Mouse (Mus musculus) heart, embryonic 13.5 days (tissue): ENCODE results near the gene Zfc3h1. TPM values are rescaled to one million over a fixed set of nuclear protein-coding genes. Genes with fewer than 3 reads are reported as not detected.

Experiments
- ATAC-seq: fragments of 200-750 bp; cut with Nextera tagmentation; 2 replicates; pipeline ENCODE4 v1.8.0; 2017; ENCODE audit warnings: moderate TSS enrichment; ENCODE audit not compliant: insufficient number of reproducible peaks, low FRiP score, low TSS enrichment; ENCODE audit errors: extremely low read depth
- H3K27ac ChIP-seq: fragments of 300-500 bp; sonication (generic); replicated peaks from 2 replicates; pipeline ENCODE4 v1.5.1; 2015; ENCODE audit warnings: moderate library complexity, mild to moderate bottlenecking, inconsistent platforms
- H3K27me3 ChIP-seq: fragments of 300-500 bp; sonication (generic); replicated peaks from 2 replicates; pipeline ENCODE4 v1.6.1; 2015; ENCODE audit warnings: mild to moderate bottlenecking, inconsistent platforms
- H3K36me3 ChIP-seq: fragments of 300-500 bp; sonication (generic); 2 replicates; pipeline ENCODE4 v1.6.1; 2015; ENCODE audit warnings: mild to moderate bottlenecking, inconsistent platforms
- H3K4me1 ChIP-seq: fragments of 300-500 bp; sonication (generic); 2 replicates; pipeline ENCODE4 v1.6.1; 2015; ENCODE audit warnings: inconsistent platforms
- H3K4me2 ChIP-seq: fragments of 300-500 bp; sonication (generic); 2 replicates; pipeline ENCODE4 v1.6.1; 2015; ENCODE audit warnings: inconsistent platforms, mild to moderate bottlenecking, moderate library complexity
- H3K4me3 ChIP-seq: fragments of 300-500 bp; sonication (generic); 2 replicates; pipeline ENCODE4 v1.5.1; 2015; ENCODE audit warnings: moderate library complexity, mild to moderate bottlenecking, inconsistent platforms
- H3K9ac ChIP-seq: fragments of 300-500 bp; sonication (generic); 2 replicates; pipeline ENCODE4 v1.6.1; 2015; ENCODE audit warnings: inconsistent platforms, mild to moderate bottlenecking, moderate library complexity
- H3K9me3 ChIP-seq: fragments of 300-500 bp; sonication (generic); 2 replicates; pipeline ENCODE4 v1.6.1; 2016; ENCODE audit warnings: inconsistent platforms
- WGBS: fragments of 180-500 bp; shearing (Covaris S2); methylation state at CpG from one replicate; pipeline ENCODE4 v1.1.7; 2015; ENCODE audit warnings: mixed read lengths; 5-methylcytosine and 5-hydroxymethylcytosine counted together
- polyA plus RNA-seq: library from polyadenylated mRNA; unstranded; fragments of >200 nt; fragmentation: Nextera tagmentation; extraction: Ambion mirVana; gene quantifications from 2 replicates; pipeline ENCODE4 v1.2.1, GENCODE M21; 2015

Zfc3h1 gene
- polyA plus RNA-seq, 1 experiment from 2014 or later, result 12.3 TPM

DNA sequence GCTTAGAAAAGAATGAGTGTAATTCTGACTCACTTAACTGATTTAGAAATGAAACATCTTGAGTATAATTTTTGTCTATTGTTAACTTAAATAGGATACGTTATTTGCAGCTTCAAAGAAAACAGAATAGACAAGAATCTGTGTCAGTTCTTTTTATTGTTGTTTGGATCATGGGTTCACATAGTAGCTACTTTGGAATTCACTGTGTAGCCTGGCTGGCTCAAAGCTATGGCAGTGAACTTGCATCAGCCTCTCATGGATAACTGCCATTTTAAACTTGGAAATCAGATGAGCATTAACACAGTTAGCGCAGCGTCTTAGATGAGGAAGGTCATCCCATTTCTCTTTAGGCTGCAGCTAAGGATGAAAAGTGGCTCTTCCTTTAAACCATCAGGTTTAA, 3.1 kb downstream of the Zfc3h1 start:
- Histone ChIP-seq H3K4me2 (peak overlapping the region; percentile 87), H3K4me1 (peaks cover 40% of the 10 kb centered on the region), H3K9me3 (no peaks in the 10 kb centered on the region), H3K27ac (no peak overlapping the region), H3K4me3 (no peak overlapping the region; the same call in 1 of the 2 replicates), H3K9ac (peak overlapping the region; percentile 52; the same call in 1 of the 2 replicates), H3K36me3 (peaks cover 40% of the 10 kb centered on the region), H3K27me3 (no peaks in the 10 kb centered on the region)
- ATAC-seq, result no peak
- WGBS, result 84% methylated on average over 3 of the region's 3 CpGs

DNA sequence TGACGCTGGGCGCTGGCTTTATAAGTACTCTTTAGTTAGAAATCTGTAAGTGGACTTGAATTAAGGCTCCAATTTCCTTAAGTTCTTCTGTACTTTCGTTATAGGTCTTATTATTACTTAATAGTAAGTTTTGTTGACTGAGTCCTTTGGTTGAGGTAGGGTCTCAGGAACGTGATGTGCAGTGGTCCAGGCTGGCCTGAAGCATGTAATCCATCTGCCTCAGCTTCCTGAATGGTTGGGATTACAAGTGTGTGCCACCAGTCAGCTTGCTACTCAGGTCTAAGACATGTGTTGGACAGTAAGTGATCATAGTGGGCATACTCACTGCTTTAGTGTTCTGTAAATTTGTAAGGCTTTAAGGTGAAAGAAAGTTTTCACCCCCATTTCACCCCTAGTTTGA, 6.3 kb downstream of the Zfc3h1 start:
- WGBS, result 89% methylated on average over 4 of the region's 4 CpGs
- Histone ChIP-seq H3K36me3 (peaks cover 65% of the 10 kb centered on the region), H3K27ac (no peak overlapping the region), H3K9ac (no peak overlapping the region), H3K27me3 (no peaks in the 10 kb centered on the region), H3K4me2 (no peak overlapping the region), H3K9me3 (no peaks in the 10 kb centered on the region), H3K4me3 (no peak overlapping the region), H3K4me1 (peaks cover 42% of the 10 kb centered on the region)
- no peak for ATAC-seq

DNA sequence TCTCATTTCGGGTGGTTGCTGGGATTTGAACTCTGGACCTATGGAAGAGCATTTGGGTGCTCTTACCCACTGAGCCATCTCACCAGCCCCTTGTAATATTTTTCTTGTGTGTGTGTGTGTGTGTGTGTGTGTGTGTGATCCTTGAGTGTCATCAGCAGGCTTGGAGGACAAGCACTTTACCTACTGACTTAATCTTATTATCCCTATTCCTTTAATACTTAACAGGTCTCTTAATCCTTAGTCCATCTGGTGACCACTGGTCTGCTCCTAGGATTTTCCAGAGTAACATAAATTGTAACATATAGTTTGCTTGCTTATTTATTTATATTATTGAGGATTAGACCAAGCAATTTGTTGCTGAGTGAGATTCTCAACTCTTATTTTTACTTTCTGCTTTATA, 7.1 kb downstream of the Zfc3h1 start:
- Histone ChIP-seq H3K4me1 (peaks cover 36% of the 10 kb centered on the region), H3K4me3 (no peak overlapping the region), H3K27me3 (no peaks in the 10 kb centered on the region), H3K36me3 (peaks cover 71% of the 10 kb centered on the region), H3K27ac (no peak overlapping the region), H3K4me2 (no peak overlapping the region), H3K9me3 (no peaks in the 10 kb centered on the region), H3K9ac (no peak overlapping the region)
- 79% methylated on average over 1 of the region's 1 CpGs for WGBS
- no peak for ATAC-seq

GRCm38 (mm10) chr10:115406393-115406792, 21.6 kb downstream of the Zfc3h1 start:
- Histone ChIP-seq H3K27me3 (no peaks in the 10 kb centered on the region), H3K27ac (no peak overlapping the region), H3K9ac (no peak overlapping the region), H3K4me1 (no peaks in the 10 kb centered on the region), H3K4me3 (no peak overlapping the region), H3K36me3 (peaks cover 82% of the 10 kb centered on the region), H3K9me3 (no peaks in the 10 kb centered on the region), H3K4me2 (no peak overlapping the region)
- 73% methylated on average over 6 of the region's 6 CpGs for WGBS
- no peak for ATAC-seq

GRCm38 (mm10) chr10:115413496-115413895, 28.7 kb downstream of the Zfc3h1 start:
- H3K4me2 ChIP-seq, result no peak overlapping the region
- no peak overlapping the region for H3K9ac ChIP-seq
- H3K27ac ChIP-seq, result no peak overlapping the region
- H3K9me3 ChIP-seq, result no peaks in the 10 kb centered on the region
- WGBS, result 85% methylated on average over 2 of the region's 2 CpGs
- no peak overlapping the region for H3K4me3 ChIP-seq
- H3K4me1 ChIP-seq, result no peaks in the 10 kb centered on the region
- no peaks in the 10 kb centered on the region for H3K27me3 ChIP-seq
- no peak for ATAC-seq
- peaks cover 92% of the 10 kb centered on the region for H3K36me3 ChIP-seq

DNA sequence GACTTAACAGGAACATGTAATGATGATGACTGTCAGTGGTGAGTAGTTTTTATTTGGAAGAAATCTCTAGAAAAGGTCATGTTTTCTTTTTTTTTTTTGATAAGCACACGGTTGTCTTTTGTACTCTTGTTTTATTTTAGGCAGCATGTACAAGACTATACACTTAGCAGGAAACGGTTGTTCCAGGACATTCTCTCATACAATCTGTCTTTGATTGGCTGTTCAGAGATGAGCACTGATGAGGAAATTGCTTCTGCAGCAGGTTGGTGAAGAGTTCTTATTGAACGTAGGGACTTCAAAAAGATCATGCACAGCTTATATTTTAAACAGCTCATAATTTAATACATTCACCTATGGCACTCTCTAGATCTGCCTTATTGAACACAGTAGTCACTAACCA, 29.3 kb downstream of the Zfc3h1 start:
- H3K27me3 ChIP-seq, result no peaks in the 10 kb centered on the region
- no peak overlapping the region for H3K9ac ChIP-seq
- H3K4me1 ChIP-seq, result no peaks in the 10 kb centered on the region
- H3K36me3 ChIP-seq, result peaks cover 93% of the 10 kb centered on the region
- no peak overlapping the region for H3K4me2 ChIP-seq
- H3K27ac ChIP-seq, result no peak overlapping the region
- 74% methylated on average over 3 of the region's 3 CpGs for WGBS
- no peak overlapping the region for H3K4me3 ChIP-seq
- no peak for ATAC-seq
- H3K9me3 ChIP-seq, result no peaks in the 10 kb centered on the region

- Histone ChIP-seq H3K27ac (no peak overlapping the region), H3K27me3 (no peaks in the 10 kb centered on the region), H3K9me3 (no peaks in the 10 kb centered on the region), H3K4me3 (no peak overlapping the region), H3K4me2 (no peak overlapping the region), H3K36me3 (peaks cover 82% of the 10 kb centered on the region), H3K4me1 (no peaks in the 10 kb centered on the region), H3K9ac (no peak overlapping the region)
- WGBS, result 82% methylated on average over 4 of the region's 4 CpGs
- no peak for ATAC-seq
Measured at GRCm38 (mm10) chr10:115421976-115422375, 37.2 kb downstream of the Zfc3h1 start.

DNA sequence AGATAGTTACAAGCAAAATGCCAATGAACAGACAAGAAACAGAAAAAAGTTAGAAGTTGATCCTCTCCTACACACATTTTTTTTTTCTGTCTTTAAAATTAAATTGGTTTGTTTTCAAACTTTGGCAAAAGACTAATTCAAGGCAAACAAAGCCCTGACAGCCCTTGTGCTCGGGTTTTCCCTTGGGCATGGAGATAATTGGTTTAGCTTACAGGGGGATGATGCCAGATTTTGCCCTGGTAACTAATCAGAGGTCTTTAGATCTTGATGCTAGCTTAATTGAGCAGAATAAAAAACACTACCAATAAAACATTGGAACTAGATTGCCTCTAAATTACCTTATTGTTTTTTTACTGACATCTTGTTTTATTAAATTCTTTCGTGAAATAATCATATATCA, 40.6 kb downstream of the Zfc3h1 start:
- no peaks in the 10 kb centered on the region for H3K4me1 ChIP-seq
- ATAC-seq, result no peak
- 82% methylated on average over 2 of the region's 2 CpGs for WGBS
- H3K9ac ChIP-seq, result no peak overlapping the region
- no peak overlapping the region for H3K4me2 ChIP-seq
- no peaks in the 10 kb centered on the region for H3K9me3 ChIP-seq
- H3K27me3 ChIP-seq, result no peaks in the 10 kb centered on the region
- H3K27ac ChIP-seq, result no peak overlapping the region
- peaks cover 85% of the 10 kb centered on the region for H3K36me3 ChIP-seq
- no peak overlapping the region for H3K4me3 ChIP-seq

GRCm38 (mm10) chr10:115437286-115437685, 52.5 kb downstream of the Zfc3h1 start:
- no peak overlapping the region for H3K4me2 ChIP-seq
- no peaks in the 10 kb centered on the region for H3K9me3 ChIP-seq
- 76% methylated on average over 4 of the region's 4 CpGs for WGBS
- H3K4me3 ChIP-seq, result no peak overlapping the region
- H3K36me3 ChIP-seq, result peaks cover 38% of the 10 kb centered on the region
- H3K27ac ChIP-seq, result no peak overlapping the region
- no peaks in the 10 kb centered on the region for H3K4me1 ChIP-seq
- ATAC-seq, result no peak
- H3K27me3 ChIP-seq, result no peaks in the 10 kb centered on the region
- no peak overlapping the region for H3K9ac ChIP-seq

- Histone ChIP-seq H3K4me1 (no peaks in the 10 kb centered on the region), H3K27me3 (no peaks in the 10 kb centered on the region), H3K9ac (no peak overlapping the region), H3K36me3 (no peaks in the 10 kb centered on the region), H3K4me2 (no peak overlapping the region), H3K27ac (no peak overlapping the region), H3K4me3 (no peak overlapping the region), H3K9me3 (peaks cover 5% of the 10 kb centered on the region; the same call in 1 of the 2 replicates)
- no peak for ATAC-seq
- WGBS, result 88% methylated on average over 13 of the region's 13 CpGs
Measured at GRCm38 (mm10) chr10:115448614-115449013, 63.9 kb downstream of the Zfc3h1 start.

DNA sequence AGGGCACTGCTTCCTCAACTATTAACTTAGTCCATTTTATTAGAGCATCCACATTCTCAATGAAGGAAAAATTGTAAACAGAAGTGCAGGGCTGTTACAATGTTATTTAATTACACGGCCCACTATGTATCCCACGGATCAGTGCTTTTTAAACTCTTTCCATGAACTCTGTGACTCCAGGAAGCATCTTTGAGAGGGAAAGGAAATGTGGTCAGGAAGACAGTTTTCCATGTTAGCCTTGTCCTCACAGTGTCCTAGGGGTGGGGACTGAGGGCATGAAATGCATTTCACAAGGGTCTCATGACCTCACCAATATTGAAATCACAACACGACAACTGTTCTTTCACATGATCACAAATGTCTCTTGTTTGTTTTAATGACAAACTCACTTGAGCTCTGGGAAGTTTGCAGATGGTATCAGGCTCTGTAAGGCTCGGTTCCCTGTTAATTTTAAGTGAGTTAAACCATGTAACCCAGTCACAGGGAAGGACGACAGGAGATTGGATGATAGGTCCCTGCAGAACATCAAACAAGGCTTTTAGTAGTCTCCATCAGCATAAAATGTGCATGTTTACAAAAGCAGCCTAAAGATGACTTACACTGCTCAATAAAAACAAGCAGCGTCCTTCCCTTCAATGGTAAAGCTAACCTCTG, 72.7 kb downstream of the Zfc3h1 start:
- 50% methylated on average over 6 of the region's 6 CpGs for WGBS
- no peak overlapping the region for H3K27ac ChIP-seq
- no peak overlapping the region for H3K9ac ChIP-seq
- H3K4me1 ChIP-seq, result no peaks in the 10 kb centered on the region
- H3K9me3 ChIP-seq, result no peaks in the 10 kb centered on the region
- no peak for ATAC-seq
- H3K36me3 ChIP-seq, result no peaks in the 10 kb centered on the region
- H3K4me2 ChIP-seq, result no peak overlapping the region
- H3K27me3 ChIP-seq, result no peaks in the 10 kb centered on the region
- H3K4me3 ChIP-seq, result no peak overlapping the region

DNA sequence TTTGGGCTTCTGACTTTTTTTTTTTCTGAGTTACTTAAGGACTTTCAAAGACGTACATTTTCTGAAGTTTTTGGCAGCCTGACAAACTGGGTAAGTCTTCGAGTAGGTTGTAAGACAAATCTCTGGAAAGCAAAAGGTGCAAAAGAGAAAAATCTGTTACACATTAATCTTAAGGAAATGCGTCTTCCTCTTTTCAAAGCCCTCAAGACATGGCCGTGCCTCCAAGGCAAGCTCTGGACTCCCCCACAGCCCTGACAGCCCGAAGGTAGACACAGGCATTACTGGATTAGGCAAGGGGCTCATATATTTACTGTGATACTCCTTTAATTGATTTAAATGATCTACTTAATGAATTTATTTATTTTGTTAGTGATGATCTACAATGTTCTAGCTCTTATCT, 77.9 kb downstream of the Zfc3h1 start:
- H3K27ac ChIP-seq, result no peak overlapping the region
- H3K4me3 ChIP-seq, result no peak overlapping the region
- H3K9ac ChIP-seq, result no peak overlapping the region
- H3K27me3 ChIP-seq, result no peaks in the 10 kb centered on the region
- H3K4me2 ChIP-seq, result no peak overlapping the region
- 0 out of 2 replicates have a peak, but pooled peaks cover 4% of the 10 kb centered on the region for H3K4me1 ChIP-seq
- no peak for ATAC-seq
- no peaks in the 10 kb centered on the region for H3K36me3 ChIP-seq
- no peaks in the 10 kb centered on the region; the same call in 1 of the 2 replicates for H3K9me3 ChIP-seq
- WGBS, result 43% methylated on average over 5 of the region's 5 CpGs
